Mouse (Mus musculus) urinary bladder, adult 2 months (tissue): ENCODE data around the gene Ldlrad3. TPM values are rescaled to one million over a fixed set of nuclear protein-coding genes. Genes with fewer than 3 reads are reported as not detected.

Experiments
- DNase-seq: peaks from one replicate; pipeline ENCODE4 v3.0.0; 2022; ENCODE audit warnings: low spot score
- polyA plus RNA-seq: library from polyadenylated mRNA; depleted of rRNA; stranded (reverse); fragments of >200 nt; gene quantifications from 2 replicates; pipeline ENCODE4 v1.2.3, GENCODE M21; 2012

Ldlrad3 gene
- polyA plus RNA-seq, 1 experiment, result 7.4 TPM

DNA sequence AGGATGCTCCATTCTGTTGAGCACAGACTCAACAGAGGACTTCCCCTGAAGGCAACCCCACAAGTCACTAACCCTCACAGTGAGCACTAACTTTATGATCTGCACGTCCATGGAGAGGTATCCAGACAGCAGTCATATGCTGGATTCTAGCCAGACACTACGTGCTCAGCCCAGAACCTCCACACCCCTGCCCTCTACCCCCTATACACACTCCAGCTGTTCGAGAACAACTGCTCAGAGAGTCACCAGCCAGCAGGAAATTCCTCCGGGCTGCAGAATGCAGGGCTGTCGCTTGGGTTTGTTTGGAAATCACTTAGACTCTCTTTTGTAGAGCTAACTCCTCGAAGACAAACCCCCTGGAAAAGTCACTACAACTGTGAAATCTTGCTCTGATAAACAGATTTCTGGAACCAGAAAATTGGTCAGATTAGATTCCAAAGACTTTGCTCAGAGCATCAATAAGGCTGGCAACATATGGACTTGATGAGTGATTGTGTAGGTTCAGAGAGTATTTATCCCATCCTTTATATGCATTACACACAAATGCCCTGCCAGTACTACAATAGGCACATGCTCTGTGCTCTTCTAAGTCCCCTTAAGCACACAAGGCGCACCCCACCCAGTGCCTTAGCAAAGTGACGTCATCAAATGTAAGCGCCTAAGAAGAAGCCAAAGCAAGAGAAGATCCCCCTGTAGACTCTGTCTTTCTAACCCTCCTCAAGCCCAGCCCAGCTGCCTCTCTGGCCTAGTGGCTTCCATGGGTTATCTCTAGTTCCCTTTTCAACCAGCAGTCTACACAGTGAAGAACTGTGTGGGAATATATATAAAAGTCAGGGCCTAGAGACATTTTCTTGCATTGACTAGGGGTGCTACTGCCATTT, 69.4 kb downstream of the Ldlrad3 start:
- no peak for DNase-seq

DNA sequence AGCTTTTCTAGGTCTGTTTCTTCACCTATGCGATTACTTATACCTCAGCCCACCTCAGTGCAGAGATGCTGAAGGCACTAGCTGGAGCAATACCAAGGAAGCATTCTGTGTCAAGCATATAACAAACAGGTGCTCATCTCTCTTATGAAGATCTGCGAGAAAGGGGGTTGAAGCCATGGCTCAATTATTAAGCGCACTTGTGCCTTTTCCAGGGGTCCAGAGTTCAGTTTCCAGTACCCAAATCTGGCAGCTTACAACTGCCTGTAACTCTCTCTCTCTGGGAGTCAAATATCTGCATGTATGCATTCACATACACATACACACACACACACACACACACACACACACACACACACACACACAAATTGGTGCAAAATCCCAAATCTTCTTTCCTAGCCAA, 72.4 kb downstream of the Ldlrad3 start:
- DNase-seq, result no peak

DNA sequence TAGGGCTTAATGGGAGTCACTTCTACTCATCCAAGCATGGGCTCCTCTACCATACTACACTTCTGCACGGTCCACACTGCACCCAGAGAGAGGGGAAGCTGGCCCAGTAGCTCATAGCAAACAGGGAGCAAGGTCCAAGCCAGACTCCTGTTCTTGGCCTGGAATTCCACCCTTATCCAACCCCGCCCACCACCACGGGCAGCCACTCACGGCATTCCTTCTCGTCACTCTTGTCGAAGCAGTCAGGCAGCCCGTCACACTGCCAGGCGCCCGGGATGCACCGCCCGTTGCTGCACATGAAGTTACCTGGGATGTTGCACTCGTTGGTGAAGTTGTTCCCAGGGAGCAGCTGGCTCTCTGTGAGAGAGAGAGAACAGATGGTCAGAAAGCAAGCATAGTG, 72.9 kb downstream of the Ldlrad3 start:
- DNase-seq, result no peak

DNA sequence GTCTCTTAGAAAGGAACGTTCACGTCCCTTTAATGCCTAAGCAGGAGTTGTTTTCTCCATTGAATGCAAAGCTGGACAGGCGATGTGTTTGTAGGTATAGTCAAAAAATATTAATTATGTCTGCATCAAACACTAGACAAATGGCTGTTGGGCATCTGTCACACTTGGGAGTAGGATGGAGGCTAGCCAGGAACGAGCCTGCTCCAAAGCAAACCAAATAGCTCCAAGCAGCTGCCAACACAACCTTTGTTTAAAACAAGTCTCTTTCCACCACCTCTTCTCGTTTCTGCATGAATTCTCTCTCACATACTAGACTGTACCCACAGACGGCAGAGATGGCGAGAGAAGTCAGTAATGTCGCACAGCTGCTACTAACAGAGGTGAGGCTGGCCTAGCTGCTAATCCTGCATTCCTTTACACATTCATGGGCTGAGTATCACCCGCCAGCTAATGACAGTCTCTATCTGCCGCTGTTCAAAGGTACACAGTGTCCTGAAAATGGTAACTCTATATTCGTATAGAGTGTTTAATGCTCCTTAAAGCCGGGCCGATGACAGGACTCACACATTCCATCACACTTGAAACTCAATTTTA, 74.2 kb downstream of the Ldlrad3 start:
- no peak for DNase-seq

DNA sequence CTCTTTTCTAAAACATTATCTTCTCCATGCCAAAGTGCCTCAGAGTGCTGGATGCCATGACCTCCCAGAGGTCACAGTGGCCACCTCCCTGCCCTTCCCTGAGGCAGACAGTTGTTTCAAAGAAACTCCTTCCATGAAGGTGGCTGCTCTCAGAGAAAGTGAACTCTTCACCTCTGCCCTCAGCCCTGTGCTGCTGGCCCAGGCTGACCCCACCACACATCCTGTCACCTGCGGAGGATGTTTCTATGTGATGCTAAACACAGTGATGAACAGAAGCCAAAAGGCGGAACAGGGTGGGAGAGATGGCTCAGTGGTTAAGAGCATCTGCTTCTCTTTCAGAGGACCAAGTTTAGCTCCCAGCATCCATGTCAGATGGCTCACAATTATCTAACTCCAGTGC, 75.9 kb downstream of the Ldlrad3 start:
- DNase-seq, result no peak

DNA sequence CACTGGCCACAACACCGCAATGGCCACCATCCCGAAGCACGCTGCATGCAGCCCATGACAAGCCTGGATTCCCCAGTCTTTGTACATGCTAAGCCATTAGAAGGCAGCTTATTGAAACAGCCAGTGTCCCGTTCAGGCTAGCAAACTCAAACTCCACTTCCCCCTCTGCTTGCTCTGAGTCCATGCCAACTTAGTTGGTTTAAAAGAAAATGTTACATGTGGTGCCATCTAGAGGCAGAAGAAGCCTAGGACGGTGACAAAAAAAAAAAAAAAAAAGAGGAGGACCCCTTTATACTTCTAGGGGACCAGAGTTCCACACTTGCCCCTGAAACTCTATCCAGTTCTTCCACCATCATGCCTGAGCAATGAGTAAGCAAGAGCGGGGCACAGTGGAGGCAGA, 78.9 kb downstream of the Ldlrad3 start:
- DNase-seq, result no peak

DNA sequence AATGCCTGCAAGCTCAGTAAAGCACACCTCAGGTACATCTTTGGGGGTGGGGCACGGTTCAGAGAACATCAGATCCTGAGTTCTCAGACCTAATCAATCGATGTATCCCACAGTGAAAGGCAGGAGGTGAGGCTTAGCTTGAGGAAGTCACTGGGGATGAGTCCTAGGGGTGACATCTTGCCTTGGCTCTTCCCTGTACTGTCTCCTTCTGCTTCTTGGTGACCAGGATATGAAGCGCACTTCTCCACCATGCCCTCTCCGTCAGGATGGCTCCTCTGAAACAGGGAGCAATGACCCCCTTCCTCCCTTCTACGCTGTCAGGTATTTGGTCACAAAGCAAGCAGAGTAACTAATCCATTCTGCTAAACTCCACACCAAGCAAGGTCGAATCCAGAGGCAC, 79.5 kb downstream of the Ldlrad3 start:
- no peak for DNase-seq

DNA sequence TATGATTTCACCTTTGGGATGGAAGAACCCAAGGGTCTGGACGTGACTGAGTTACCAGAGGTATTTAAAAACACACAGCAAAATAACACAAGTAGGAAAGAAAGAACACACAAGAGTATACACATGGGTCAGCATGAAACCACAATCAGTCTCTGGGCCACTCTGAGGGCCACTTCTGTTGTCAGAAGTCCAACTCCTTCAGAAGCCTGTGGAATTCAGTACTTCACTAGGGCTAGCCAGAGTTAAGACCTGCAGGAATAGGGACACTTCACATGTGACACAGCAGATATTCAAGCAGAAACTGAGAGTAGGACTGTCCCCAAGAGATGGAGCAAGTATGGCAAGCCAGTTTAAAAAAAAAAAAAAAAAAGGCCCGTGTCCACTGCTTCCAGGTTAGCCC, 80.7 kb downstream of the Ldlrad3 start:
- DNase-seq, result no peak

DNA sequence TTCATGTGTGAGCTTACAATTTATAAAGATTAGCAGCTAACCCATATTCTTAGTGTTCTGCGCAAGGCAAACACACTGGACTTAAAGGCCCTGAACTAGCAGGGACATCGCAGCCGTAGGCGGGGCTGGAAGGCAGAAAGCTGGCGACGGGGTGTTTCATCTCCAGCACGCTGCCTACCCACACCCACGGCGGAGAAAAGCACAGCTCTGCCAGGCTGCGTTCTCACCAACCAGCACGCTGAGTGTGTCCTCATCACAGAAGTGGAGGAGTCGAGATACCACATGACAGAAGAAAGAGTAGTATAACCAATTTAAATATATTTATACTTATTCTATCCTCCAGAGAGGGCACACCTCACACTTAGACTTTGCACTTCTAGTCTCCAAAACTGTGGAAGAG, 82.2 kb downstream of the Ldlrad3 start:
- no peak for DNase-seq

DNA sequence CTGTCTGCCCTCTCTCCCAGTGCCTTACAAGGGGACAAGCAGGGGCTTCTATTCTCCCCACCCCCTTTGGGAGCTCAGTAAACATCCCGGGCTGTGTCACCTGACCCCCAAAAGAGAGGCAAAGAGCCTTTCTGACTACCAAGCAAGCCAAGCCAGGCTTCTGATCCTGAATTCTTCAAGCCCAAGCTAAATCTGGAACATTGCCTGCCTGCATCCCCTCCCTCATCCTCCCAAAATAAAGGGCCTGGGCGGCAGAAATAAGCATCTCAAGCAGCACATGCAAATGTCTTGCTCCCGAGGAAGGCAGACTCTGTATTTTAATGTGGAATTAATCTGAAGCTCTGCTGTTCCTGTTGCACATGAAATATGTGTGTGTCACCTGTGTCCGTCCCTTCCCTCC, 85.7 kb downstream of the Ldlrad3 start:
- no peak for DNase-seq

DNA sequence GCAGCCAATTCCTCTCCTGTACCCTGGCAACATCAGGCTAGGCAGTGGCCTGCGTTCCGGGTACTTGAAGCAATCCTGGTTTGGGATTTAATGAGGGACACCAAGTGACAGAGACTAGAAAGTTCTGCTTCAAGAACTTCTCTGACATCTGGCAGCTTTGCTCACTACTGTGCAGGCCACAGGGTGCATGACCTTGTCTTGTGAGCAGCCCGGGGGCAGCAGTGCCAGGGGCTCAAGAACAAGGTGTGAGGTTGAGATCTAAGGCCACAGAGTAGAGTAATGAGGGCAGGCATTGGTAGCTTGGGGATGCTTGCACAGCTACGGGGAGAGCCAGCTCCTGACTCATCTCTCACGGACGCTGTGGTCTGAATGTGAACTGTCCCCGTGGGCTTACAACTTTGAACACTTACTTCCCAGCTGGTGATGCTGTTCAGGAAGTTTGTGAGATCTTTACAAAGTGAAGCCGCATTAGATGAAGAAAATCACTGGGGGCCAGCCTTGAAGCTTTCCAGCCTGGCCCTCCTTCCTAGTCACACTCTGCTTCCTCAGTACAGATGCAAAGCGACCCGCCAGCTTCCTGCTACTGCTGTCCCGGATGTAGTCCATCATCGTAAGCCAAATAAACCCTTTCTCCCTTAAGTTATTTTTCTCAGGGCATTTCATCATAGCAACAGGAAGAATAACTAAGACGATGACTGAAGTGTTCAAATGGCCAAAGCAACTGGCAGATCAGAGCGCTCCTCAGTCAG, 86.3 kb downstream of the Ldlrad3 start:
- DNase-seq, result no peak

DNA sequence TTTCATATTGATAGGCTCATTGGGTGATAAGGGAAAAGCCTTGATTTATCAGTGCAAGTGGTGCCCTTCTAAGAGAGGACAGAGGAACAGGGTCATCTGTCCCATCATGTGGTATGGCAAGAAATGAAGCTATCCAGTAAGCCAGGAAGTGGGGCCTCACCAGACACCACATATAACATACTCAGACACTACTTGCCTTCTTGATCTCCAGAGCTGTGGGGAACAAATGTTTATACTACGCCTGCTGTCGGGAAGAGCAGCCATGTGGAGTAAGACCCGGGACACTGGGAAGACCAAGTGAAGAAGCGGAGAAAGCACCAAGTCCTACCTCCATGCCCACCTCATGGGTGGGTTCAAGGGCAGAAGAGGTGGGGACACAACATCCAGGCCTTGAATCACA, 86.9 kb downstream of the Ldlrad3 start:
- no peak for DNase-seq

DNA sequence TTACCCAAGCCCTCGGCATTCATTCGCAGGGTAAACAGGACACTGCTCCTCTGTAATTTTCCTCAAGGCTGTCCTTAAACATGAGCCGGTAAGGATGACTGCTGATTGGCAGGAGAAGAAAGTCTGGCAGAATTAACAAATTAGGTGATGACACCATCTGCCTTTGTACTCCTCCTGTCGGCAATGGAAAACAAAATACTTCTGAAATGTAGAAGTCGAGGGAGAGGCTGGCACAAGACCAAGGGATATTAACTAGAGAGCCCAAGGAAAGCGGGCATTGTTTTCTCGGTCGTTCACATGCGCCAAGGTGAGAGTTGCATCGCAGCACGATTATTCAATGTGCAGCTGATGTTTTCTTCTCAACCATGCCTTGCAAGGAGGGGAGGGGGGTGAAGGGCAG, 91.4 kb downstream of the Ldlrad3 start:
- no peak for DNase-seq

DNA sequence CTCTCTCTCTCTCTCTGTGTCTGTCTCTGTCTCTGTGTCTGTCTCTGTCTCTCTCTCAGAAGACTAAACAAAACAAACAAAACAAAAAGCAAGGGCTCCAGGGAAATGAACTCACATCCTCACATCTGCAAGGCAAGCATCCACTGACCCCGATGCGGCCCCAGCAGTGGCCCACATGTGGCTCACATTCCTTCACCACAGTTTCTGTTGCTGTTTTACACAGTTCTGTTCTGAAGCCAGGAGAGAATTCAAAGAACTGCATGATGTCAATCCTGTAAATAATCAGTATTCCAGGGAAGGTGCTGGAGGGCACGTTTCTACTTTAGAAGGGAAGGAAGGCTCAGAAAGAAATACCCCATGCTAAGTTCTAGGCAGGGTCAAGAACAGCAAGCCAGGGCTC, 91.9 kb downstream of the Ldlrad3 start:
- DNase-seq, result no peak

DNA sequence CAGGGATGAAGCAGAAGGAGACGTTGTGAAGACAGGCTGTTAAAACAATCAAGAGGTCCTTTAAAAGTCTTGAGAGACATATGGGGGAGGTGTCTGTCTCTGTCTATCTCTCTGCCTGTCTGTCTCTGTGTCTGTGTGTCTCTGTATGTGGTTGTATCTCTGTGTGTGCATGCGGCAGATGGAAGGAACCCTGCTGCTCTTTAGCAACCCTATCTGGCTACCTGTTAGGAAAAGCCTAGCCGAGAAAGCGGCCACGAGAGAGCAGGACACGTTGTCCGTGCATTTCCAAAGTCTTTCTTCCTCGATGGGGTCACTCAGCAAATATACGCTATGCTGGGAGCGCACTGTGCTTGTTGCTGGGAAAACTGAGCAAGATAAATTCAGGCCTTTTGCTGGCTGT, 93.6 kb downstream of the Ldlrad3 start:
- no peak for DNase-seq

DNA sequence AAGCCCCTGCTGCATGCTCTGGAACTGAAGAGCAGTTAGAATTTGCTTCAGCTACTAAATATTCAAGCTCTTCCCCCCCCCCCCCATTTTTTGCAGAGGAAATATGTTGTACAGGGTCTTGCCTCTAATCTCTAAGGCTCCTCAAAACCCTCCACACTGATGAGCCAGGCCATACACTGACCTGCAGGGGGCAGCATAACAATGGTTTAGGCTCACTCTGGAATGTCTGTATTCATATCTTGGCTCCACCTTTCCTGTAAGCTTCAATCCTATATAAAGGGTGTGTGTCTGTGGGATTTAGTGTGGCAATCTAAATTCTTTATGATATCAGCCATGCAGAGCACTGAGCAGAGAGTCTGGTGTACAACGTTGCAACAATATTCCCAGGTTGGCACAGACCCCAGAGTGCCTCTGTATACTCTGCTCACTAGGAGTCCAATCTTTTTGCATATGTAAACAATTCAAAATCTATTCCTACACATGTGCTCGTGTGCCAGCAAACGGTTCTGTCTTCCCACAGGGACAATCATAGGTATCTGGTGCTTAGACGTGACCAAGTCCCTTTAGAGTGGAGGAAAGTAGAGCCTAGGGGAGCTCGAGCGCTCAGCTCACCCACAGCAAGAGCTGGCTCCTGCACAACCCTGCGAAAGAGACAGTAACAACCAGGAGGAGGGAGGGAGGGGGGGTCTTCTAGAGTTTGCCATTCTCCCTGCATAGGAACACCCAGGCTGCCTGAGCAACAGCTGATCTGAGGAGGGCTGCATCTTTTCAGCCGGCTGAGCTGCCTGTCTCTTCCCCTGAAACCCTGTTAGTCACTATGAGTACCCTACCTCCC, 94.5 kb downstream of the Ldlrad3 start:
- DNase-seq, result no peak

DNA sequence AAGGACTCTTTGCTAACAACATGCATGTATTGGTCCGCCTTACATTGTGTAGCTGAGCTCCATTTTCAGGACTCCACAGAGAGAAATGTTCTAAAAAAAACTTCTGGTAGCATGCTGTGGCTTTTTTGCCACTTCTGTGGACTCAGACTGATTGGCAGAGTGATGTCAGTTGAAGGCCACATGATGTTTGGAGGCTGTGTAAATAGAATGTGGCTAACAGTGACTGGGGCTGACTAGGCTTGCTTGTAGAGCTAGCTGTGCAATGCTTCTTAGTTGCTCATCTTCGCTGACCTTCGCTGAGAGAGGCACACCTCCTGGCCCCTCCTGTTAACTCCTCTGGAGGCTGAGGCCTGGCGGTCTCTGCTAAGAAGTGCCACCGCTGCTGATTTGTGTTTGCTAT, 98.4 kb downstream of the Ldlrad3 start:
- DNase-seq, result no peak

DNA sequence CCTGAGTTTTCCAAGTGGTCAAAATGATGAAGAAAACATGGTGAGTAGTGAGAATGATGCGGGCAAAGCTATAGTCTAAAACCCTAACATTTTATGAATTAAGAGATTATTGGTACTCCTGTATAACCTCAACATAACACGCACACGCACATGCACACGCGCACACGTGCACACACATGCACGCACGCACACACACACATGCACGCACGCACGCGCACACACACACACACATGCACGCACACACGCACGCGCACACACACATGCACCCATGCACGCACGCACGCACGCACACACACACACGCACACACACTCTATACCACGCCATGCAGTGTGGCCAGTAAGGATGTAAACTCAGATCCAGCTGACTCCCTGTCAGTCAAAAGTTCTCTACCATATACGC, 99.6 kb downstream of the Ldlrad3 start:
- no peak for DNase-seq

DNA sequence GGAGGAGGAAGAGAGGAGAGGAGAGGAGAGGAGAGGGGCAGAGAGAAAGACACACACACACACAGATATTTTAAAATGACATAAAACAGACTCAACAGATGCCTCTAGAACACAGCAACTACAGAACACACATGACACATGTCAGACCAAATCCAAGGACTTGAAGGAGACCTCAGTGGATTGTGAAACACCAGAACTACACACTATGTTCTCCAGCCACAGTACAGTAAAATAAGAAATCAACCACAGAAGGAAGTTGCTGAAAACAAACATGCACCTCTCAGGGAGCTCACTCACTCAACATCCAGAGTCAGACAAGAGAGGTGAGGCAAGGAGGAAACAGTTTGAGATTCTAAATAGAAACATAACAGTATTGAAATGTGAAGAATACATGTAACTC, 103.4 kb downstream of the Ldlrad3 start:
- DNase-seq, result no peak

DNA sequence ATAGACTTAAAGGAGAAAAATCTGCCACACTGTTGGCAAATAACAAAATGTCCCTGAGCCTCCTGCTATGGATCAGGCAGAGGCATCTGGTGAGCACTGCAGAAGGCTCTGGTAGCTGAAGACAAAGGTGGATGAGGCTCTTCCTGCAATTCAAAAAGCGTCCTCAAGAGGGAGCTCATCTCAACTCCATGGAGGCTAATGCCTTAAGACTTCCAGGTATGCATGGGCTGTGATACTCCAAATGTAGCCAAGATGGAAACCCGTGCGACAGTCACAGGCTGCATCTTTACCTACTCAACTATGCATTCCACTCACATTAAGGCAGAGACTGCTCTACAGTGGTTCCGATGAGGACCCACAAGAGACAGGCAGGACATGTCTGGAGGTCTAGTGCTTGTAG, 108.6 kb downstream of the Ldlrad3 start:
- DNase-seq, result no peak

DNA sequence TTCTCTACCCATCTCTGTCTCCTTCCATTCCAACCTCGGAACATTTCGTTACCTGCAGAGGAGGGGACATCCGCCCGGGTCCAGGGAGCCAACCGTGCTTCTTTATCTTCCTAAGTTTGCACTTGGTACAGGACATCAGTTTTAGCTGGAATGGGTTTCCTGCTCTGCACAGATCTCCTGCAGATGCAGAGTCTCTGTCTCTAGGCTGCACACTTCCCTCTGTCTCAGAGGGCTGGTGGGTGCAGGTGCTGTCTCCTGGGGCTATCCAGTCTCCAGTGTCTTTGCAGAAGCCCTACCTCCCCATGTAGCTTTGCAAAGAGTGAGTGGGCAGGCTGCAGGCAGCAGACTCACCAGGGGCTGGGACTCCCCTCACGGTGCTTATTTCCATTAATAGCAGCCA, 109.9 kb downstream of the Ldlrad3 start:
- DNase-seq, result no peak
